Mouse (Mus musculus): ENCODE results near the gene 1500015O10Rik. TPM values are rescaled to one million over a fixed set of nuclear protein-coding genes. Genes with fewer than 3 reads are reported as not detected.

1500015O10Rik gene
- polyA plus RNA-seq, 1 experiment from 2014 or later: 1.5 TPM

DNA sequence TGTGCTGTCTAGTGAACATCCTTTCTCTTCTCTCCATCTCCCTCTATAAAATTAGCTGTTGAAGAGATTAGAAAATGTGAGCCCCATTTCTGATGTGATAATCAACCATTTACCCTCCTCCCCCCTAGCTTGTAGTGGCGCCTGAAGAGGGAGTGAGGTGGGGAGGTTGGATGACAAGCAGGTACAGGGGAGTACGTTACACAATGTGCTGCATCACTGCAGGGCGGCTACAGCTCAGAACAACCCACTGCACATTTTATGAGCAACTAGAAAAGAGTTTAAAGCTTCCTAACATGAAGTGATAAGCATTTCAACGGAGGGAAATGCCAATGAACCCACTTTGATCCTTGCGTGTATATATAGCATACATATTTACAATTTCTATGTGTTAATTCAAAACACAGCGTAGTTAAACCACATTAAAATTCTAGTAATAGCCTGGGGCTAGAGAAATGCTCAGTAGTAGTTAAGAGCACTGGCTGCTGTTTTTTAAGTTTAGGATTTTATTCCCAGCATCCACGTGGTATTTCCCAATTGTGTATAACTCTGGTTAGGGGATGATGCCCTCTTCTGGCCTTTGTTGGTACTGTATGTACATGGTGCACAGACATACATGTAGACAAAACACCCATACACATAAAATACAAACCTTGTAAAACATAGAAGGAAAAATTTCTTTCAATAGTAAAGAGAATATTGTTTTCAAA lies 7.6 kb downstream of the 1500015O10Rik start:
- H3K9me3 ChIP-seq: no peaks in the 10 kb centered on the region
- H3K36me3 ChIP-seq: no peaks in the 10 kb centered on the region
- H3K9ac ChIP-seq: no peak overlapping the region
- H3K4me1 ChIP-seq: no peaks in the 10 kb centered on the region
- no peak for ATAC-seq (ENCODE audit: insufficient number of reproducible peaks, insufficient read depth, low FRiP score, low TSS enrichment)
- 68% methylated on average over 7 of the region's 7 CpGs for WGBS
- no peaks in the 10 kb centered on the region for H3K27me3 ChIP-seq
- H3K4me2 ChIP-seq (replicated peaks): no peak overlapping the region
- H3K4me3 ChIP-seq: no peak overlapping the region
- no peak overlapping the region for H3K27ac ChIP-seq

DNA sequence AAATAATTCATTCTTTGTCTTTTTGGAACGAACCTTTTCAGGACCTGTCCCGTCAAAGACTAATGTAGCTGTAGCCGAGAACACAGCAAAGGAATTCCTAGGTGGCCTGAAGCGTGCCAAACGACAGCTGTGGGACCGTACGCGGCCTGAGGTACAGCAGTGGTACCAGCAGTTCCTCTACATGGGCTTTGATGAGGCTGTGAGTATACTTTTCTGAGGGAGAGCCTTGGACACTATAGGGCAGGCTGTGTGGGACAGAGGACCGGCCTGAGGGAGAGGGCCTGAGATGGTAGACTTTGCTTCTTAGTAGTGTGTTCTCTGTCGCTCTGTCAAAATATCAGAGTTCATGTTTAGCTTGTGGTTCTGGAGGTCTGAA lies 8.1 kb downstream of the 1500015O10Rik start:
- ATAC-seq (ENCODE audit: insufficient number of reproducible peaks, insufficient read depth, low FRiP score, low TSS enrichment): no peak
- H3K9ac ChIP-seq: no peak overlapping the region
- no peak overlapping the region for H3K4me2 ChIP-seq (replicated peaks)
- no peaks in the 10 kb centered on the region for H3K9me3 ChIP-seq
- no peaks in the 10 kb centered on the region for H3K27me3 ChIP-seq
- H3K4me3 ChIP-seq: no peak overlapping the region
- H3K36me3 ChIP-seq: no peaks in the 10 kb centered on the region
- no peak overlapping the region for H3K27ac ChIP-seq
- no peaks in the 10 kb centered on the region for H3K4me1 ChIP-seq
- 84% methylated on average over 10 of the region's 10 CpGs for WGBS

DNA sequence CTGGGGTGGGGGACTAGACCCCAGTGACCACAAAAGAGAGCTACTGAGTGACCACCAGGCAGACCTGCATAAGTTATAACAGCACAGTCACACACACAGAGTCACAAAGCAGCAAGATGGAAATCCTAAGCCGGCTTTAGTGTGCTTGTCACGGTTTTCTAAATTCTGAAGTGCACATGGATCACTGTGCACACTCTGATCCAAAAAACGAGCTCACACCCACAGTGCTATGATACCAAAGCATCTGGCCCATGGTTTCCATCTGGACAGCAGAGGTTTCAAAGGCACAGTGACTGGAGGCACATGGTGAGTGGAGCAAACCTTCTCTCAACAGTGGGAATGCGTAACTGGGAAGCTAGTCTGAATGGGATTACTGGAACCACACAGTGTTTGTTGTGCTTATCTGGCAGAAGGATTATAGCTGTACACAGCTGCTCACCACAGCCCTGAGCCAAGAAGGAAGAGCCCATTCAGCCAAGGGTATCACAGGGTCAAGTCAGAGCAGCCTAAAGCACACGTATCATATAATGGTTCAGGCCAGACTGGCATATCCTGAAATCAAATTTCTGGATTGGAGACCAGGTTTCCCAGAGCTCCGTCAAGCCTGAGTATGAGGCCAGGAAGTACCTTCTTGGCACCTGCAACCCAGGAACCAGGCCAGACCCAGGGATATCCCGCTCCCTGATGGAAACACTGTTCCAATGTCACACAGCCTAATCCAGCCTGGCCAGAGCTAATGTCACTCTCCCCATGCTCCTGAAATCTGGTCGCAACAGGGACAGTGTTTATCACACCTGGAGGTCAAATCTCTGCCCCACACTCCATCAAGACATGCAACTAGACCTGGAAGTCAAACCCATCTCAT lies 24.3 kb downstream of the 1500015O10Rik start:
- Histone ChIP-seq H3K36me3 (peaks cover 24% of the 10 kb centered on the region; the same call in 1 of the 2 replicates), H3K4me2 (replicated peaks) (no peak overlapping the region), H3K27me3 (no peaks in the 10 kb centered on the region), H3K4me3 (no peak overlapping the region), H3K9me3 (no peaks in the 10 kb centered on the region), H3K27ac (no peak overlapping the region), H3K4me1 (no peaks in the 10 kb centered on the region), H3K9ac (no peak overlapping the region)
- no peak for ATAC-seq (ENCODE audit: insufficient number of reproducible peaks, insufficient read depth, low FRiP score, low TSS enrichment)
- WGBS: 91% methylated on average over 8 of the region's 8 CpGs

DNA sequence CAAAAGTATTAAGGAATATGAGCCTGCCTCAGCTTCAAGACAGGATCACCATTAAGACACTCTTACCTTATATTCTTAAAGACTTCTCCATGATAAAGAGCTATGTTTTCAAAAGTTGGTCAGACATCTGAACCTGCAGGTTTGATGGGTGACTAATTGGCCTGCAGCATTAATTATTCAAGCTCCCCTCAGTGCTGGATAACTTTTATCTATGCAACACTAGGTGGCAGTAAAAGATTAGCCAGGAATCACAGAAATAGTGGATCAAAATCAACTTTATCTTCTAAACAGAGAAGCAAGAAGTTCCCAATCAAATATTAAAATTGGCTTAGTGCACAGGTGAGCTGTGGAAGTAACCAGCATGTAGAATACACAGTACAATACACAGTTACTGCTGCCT lies 29.7 kb downstream of the 1500015O10Rik start:
- Histone ChIP-seq H3K4me3 (no peak overlapping the region), H3K27ac (no peak overlapping the region), H3K4me1 (no peaks in the 10 kb centered on the region), H3K4me2 (replicated peaks) (no peak overlapping the region), H3K9ac (no peak overlapping the region), H3K27me3 (no peaks in the 10 kb centered on the region), H3K9me3 (no peaks in the 10 kb centered on the region), H3K36me3 (peaks cover 22% of the 10 kb centered on the region)
- no peak for ATAC-seq (ENCODE audit: insufficient number of reproducible peaks, insufficient read depth, low FRiP score, low TSS enrichment)

DNA sequence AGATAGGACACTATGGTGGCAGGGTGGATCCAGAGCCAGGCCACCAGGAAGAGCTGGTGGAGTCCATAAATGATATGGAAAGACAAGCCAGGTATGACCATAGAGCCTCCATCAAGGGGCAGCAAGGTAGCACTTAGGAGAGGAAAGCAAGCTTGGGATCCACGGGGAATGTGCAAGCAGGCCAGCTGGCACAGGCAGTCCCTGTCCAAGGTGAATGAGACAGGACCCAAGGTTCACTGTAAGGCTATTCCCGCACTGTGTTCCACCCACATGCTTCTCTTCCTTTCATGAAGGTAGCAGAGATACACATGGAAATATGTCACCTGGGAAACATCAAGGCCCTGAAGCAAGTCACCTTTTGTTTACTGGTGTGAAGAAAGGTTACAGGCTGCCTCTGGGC lies 34.1 kb downstream of the 1500015O10Rik start:
- no peak for ATAC-seq (ENCODE audit: insufficient number of reproducible peaks, insufficient read depth, low FRiP score, low TSS enrichment)
- H3K4me3 ChIP-seq: no peak overlapping the region
- no peak overlapping the region for H3K4me2 ChIP-seq (replicated peaks)
- no peaks in the 10 kb centered on the region for H3K9me3 ChIP-seq
- H3K4me1 ChIP-seq: no peaks in the 10 kb centered on the region
- no peak overlapping the region for H3K9ac ChIP-seq
- no peak overlapping the region for H3K27ac ChIP-seq
- 94% methylated on average over 2 of the region's 2 CpGs for WGBS
- peaks cover 21% of the 10 kb centered on the region for H3K36me3 ChIP-seq
- no peaks in the 10 kb centered on the region for H3K27me3 ChIP-seq

DNA sequence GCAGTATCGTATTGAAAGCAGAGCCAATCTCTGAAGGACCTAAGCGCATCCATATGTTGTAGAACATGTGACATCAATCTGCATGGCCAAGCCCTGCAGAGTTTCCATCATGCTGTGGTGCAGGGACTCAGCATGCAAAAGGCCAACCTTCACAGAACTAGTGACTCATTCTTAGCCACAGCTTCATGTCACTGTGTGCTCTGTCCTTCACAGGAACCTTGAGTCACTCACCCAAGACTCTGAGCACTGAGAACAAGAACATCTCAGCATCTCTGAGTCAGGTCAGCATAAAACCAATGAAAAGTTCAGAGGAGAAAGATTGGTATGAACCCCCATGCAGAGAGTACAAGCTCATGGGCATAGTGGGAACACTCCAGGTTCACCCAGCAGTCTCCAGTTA lies 35.9 kb downstream of the 1500015O10Rik start:
- Histone ChIP-seq H3K36me3 (peaks cover 31% of the 10 kb centered on the region), H3K27me3 (no peaks in the 10 kb centered on the region), H3K9me3 (no peaks in the 10 kb centered on the region), H3K9ac (no peak overlapping the region), H3K4me3 (no peak overlapping the region), H3K4me2 (replicated peaks) (no peak overlapping the region), H3K4me1 (no peaks in the 10 kb centered on the region), H3K27ac (no peak overlapping the region)
- WGBS: 67% methylated on average over 2 of the region's 2 CpGs
- no peak for ATAC-seq (ENCODE audit: insufficient number of reproducible peaks, insufficient read depth, low FRiP score, low TSS enrichment)

DNA sequence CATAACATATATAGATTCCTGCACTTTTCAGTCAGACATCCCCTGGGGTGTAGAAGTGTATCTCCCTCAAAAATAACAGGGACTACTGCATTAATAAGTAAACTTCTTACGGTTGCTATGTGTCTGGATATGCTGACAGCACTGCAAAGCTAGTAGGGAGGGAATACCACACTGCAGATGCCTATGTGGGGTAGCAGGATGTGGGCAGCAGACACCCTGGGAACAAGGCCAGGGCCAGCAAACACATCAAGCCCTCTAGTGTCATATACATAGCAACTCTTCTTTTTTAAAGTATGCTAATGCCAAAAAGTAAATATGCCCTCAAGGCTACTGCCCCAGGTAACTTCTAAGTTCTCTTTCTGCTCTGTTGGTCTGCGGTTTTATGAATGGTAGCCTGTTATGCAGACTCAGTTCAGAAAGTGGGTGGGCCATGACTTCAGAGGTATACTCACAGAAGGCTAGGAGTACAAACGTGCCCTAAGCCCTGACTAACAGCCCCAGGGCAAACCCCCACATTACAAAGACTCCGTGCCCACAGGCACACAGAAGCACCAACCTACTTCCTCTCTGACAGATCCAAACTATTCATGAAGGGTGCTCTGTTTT lies 38.1 kb downstream of the 1500015O10Rik start:
- Histone ChIP-seq H3K27ac (no peak overlapping the region), H3K9me3 (no peaks in the 10 kb centered on the region), H3K27me3 (no peaks in the 10 kb centered on the region), H3K9ac (no peak overlapping the region), H3K4me2 (replicated peaks) (no peak overlapping the region), H3K4me1 (no peaks in the 10 kb centered on the region), H3K36me3 (peaks cover 44% of the 10 kb centered on the region), H3K4me3 (no peak overlapping the region)
- ATAC-seq (ENCODE audit: insufficient number of reproducible peaks, insufficient read depth, low FRiP score, low TSS enrichment): no peak
- WGBS: 77% methylated on average over 4 of the region's 4 CpGs

DNA sequence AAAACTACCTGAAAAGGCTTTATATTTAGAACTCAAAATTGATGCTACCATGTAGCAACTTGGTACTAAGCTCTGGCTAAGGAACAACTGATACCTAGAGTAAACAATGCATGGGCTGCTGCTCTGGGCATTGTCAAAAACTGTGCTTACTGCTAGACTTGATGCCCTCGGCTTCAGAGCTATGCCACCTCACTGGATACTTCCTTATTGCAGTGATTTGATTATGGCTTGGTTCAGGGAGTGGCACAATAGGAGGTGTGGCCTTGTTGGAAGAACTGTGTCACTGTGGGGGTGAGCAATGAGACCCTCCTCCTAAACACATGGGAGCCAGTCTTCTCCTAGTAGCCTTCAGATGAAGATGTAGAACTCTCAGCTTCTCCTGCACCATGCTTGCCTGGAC lies 38.9 kb downstream of the 1500015O10Rik start:
- Histone ChIP-seq H3K4me1 (no peaks in the 10 kb centered on the region), H3K36me3 (peaks cover 44% of the 10 kb centered on the region), H3K27ac (no peak overlapping the region), H3K27me3 (no peaks in the 10 kb centered on the region), H3K9me3 (no peaks in the 10 kb centered on the region), H3K4me2 (replicated peaks) (no peak overlapping the region), H3K9ac (no peak overlapping the region), H3K4me3 (no peak overlapping the region)
- no peak for ATAC-seq (ENCODE audit: insufficient number of reproducible peaks, insufficient read depth, low FRiP score, low TSS enrichment)
- WGBS: 64% methylated on average over 1 of the region's 1 CpGs

DNA sequence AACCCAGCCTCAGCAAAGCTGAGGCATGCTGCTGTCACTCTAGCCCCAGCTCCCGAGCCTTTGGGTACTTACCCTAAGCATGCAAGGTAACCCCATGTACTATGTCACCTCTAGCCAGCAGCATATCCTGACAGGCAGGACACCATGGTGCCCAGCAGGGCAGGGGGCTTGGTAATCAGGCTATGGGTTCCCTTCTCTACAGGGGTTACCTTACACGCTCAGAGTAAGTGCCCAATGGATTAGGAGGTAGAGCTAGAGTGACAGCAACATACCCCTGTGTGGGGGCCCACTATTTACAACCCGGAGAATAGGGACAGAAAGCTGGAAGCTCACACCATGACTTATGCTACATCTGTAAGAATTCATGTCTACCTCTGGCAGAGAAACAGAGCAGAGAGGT lies 39.6 kb downstream of the 1500015O10Rik start:
- Histone ChIP-seq H3K9me3 (no peaks in the 10 kb centered on the region), H3K4me1 (no peaks in the 10 kb centered on the region), H3K4me2 (replicated peaks) (no peak overlapping the region), H3K4me3 (no peak overlapping the region), H3K27me3 (no peaks in the 10 kb centered on the region), H3K9ac (no peak overlapping the region), H3K36me3 (peaks cover 43% of the 10 kb centered on the region), H3K27ac (no peak overlapping the region)
- WGBS: 91% methylated on average over 3 of the region's 3 CpGs
- ATAC-seq (ENCODE audit: insufficient number of reproducible peaks, insufficient read depth, low FRiP score, low TSS enrichment): no peak

DNA sequence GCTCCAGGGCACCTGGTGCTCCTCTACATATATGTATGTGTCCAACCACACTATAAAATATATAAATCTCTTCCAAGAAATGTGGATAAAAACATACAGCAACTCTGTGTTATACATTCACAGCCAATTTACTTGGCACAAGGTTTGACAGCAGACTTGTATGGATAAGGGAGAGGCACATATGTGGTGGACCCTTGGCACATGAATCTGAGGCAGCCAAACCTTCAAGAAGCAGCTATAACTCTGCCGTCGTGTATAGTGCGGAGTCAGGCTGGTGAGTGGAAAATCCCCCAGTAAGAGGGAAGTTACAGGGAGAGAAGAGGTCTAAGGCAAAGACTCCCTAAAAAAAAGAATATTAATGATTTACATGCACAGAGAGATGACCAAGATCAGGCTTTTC lies 42.3 kb downstream of the 1500015O10Rik start:
- Histone ChIP-seq H3K36me3 (peaks cover 52% of the 10 kb centered on the region), H3K4me1 (no peaks in the 10 kb centered on the region), H3K4me2 (replicated peaks) (no peak overlapping the region), H3K9me3 (no peaks in the 10 kb centered on the region), H3K27ac (no peak overlapping the region), H3K27me3 (no peaks in the 10 kb centered on the region), H3K9ac (no peak overlapping the region), H3K4me3 (no peak overlapping the region)
- 99% methylated on average over 3 of the region's 3 CpGs for WGBS
- no peak for ATAC-seq (ENCODE audit: insufficient number of reproducible peaks, insufficient read depth, low FRiP score, low TSS enrichment)

DNA sequence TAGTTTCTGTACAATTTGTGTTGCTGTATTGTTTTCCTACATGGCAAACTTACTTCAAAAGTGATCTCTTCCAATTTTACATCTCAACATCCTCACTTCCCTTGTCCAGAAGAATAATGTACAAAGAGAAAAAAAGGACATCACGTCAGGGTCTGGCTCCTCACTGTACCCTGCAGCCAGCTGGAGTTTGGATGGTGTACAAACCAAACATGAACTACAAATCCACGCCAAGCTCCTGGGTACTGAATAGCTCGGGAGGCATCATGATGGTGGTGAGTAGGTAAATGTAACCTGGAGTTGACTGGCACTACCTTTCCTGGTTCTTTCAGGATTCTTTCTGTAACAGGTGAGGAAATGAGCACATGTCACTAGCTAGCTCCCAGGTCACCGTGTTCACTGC lies 43.7 kb downstream of the 1500015O10Rik start:
- ATAC-seq (ENCODE audit: insufficient number of reproducible peaks, insufficient read depth, low FRiP score, low TSS enrichment): no peak
- H3K4me3 ChIP-seq: no peak overlapping the region
- no peaks in the 10 kb centered on the region for H3K4me1 ChIP-seq
- H3K4me2 ChIP-seq (replicated peaks): no peak overlapping the region
- no peak overlapping the region for H3K9ac ChIP-seq
- H3K36me3 ChIP-seq: peaks cover 57% of the 10 kb centered on the region
- H3K9me3 ChIP-seq: 0 out of 2 replicates have a peak, but pooled peaks cover 3% of the 10 kb centered on the region
- H3K27me3 ChIP-seq: no peaks in the 10 kb centered on the region
- 91% methylated on average over 4 of the region's 4 CpGs for WGBS
- H3K27ac ChIP-seq: no peak overlapping the region

DNA sequence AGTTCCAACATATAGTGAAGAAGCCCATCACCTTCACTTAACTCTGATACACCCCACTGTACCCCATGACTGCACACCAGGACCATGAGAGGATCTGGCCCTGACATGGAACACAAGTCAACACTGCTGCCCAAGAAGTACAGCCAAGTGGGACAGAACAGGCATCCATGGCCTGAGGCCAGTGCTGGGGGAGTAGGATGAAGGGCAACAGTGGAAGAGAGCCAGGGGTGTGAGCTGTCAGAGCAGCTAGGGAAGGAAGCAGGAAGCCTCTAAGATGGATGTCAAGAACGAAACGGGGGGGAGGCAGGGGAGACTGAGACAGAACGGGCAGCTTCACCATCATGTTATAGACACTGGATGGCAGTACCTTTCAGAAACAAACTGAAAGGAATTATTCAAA lies 45.7 kb downstream of the 1500015O10Rik start:
- H3K9me3 ChIP-seq: 0 out of 2 replicates have a peak, but pooled peaks cover 3% of the 10 kb centered on the region
- H3K27ac ChIP-seq: no peak overlapping the region
- peaks cover 45% of the 10 kb centered on the region for H3K36me3 ChIP-seq
- H3K9ac ChIP-seq: no peak overlapping the region
- ATAC-seq (ENCODE audit: insufficient number of reproducible peaks, insufficient read depth, low FRiP score, low TSS enrichment): no peak
- no peaks in the 10 kb centered on the region for H3K27me3 ChIP-seq
- WGBS: 87% methylated on average over 3 of the region's 3 CpGs
- no peak overlapping the region for H3K4me3 ChIP-seq
- no peaks in the 10 kb centered on the region for H3K4me1 ChIP-seq
- H3K4me2 ChIP-seq (replicated peaks): no peak overlapping the region
